Mouse (Mus musculus) frontal cortex, adult 2 months (tissue): ENCODE measurements around the gene Fads1. TPM values are rescaled to one million over a fixed set of nuclear protein-coding genes. Genes with fewer than 3 reads are reported as not detected.

Source experiments
- DNase-seq, 2 experiments: peaks; one replicate each; pipeline ENCODE4 v3.0.0; 2022; ENCODE audit warnings: low spot score in 1 of 2; ENCODE audit errors: extremely low spot score in 1 of 2
- polyA plus RNA-seq: library from polyadenylated mRNA; depleted of rRNA; stranded (reverse); fragments of >200 nt; gene quantifications from 2 replicates; pipeline ENCODE4 v1.2.3, GENCODE M21; 2012

The Fads1 gene
- polyA plus RNA-seq, 1 experiment = 200 TPM

DNA sequence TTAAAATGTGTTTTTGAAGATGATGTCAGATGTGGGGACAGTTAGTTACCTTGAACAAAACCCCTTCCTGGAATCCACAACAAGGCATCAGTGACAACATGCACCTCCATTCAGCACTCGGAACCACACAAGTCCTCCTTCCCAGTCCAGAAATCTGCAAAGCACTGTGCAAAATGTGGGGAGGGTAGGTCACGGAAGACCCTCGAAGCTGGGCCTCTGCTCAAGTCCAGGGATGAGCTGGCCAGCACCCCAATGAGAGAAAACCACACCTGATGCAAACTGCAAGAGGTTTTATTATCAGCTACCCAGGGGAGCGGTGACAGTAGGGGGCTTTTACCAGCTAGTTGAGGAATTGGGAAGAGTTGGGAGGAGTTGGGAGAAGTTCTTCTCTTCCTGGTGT lies 7.7 kb upstream of the Fads1 start:
- no peak for DNase-seq

DNA sequence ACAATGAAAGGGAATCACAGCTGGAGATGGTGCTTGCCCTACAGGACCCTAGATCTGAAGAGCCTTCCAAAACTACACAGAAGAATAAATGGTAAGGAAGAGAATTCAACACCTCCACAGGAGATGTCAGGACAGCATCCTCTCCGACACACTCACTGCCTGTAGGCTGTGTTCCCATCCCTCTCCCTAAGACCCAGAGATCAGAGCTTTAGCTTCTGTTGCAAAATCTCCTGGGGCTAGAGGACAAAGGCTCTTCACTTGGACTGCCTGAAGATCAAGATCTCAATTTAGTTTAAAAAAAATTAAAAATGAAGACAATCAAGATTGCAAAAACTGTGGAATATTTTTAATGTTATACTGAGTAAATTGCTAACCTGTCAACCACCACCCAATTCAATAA lies 6.2 kb upstream of the Fads1 start:
- no peak for DNase-seq

DNA sequence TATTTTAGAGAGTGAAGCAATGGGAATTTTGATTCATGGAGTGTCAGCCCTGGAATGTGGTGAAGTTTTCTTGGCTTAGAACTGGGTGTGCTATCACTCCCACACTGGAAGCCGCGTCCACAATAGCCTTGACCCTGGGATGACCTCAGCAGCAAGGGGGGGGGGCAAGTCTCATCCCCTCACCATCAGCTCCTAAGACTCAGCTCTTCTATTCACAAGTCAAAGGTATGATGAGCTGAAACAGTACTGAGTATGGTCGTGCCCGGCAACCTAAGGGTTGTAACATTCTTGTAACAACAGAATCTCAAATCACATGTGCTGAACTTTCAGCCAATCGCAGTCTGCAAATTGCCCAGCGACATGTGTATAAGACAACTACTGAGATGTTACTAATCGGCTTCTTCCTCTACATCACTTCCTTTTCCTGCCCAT lies 5.7 kb upstream of the Fads1 start:
- DNase-seq = no peak

DNA sequence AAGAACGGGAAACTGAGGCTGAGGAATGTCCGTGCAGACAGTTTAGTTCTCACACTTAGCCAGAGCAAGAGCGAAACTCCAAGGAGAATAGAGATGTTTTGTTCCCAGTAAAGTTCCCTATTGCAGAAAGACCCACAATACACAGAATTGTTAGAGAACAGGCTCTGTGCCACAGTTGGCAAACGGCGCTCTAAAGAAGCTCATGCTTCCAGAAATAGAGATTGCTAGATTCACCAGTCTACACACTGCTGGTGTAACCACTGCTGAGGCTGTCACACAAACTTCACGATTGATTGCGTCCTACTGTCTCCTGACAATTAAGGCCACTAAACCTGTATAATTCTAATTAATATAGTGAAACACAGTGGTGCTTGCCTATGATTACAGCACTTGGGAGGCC lies 1.5 kb upstream of the Fads1 start:
- DNase-seq = peak; percentile 50 to 65

DNA sequence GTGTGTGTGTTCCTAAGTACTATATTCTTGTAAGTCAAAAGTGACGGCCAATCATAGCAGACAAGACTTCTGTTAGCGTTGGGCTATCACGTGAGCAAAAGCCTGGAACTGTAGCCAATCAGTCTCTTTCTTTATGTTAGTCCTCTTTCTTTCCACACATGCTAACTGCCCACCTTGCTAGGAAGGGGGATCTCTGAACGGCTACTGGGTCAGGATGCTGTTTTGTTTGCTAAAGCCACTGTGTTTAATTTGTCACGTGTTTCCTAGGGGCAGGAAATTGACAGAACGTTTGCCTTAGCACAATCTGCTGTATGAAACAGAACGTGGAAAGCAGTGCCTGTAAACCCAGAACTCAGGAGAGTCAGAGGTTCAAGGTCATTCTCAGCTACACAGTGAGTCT lies 546 bp upstream of the Fads1 start:
- DNase-seq = no peak

DNA sequence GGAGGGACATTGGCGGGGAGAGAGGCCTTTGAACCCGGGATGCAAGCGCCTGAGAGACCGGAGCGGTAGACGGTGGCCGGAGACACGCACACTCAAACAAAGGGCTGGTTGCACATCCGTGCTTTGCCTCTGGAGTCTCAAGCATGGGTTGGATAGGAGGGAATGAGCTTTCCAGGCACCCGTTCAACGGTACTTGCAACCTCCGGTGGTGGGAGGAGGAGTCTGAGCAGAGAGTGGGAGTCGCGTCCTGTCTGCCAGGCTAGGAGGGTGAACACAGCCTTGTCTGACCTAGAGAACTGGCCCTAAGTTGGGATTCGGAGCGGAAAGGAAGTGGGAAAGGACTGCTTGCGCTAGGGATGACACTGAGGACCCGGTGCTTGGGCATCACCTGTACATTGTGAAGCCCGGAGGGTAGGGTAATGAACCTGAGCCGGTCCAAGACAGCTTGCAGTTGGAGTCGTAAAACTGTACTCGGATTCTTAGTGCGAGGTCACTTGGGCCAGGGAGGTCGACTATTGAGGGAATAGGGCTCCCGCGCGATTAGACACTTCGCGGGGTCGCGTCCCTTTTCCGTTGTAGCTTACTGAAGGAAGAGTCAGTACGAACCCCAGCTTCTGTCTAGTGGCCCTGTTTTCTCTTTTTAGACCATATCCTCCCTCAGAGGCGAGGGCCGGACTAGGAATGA lies 753 bp downstream of the Fads1 start:
- peak; percentile 79 to 87 for DNase-seq

DNA sequence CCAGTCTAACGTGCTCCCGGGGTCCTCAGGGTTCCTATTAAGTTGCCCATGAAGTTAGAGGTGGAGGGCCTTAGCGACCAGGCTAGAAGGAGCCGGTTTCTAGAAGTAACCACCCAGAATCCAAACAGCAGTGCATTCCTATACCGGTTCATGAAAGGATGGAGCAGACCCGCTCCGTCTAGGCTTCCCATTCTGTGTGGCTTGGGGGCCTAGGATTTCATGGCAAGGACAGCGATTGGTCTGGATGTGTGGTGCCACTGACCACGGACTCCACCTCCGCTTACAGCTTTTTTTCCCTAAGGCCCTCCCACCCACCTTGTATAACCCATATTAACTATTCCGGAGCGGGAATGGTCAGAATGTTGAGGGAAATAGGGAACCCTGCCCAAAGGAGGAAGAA lies 1.4 kb downstream of the Fads1 start:
- DNase-seq = peak in 1 of 2 experiments; percentile 35

DNA sequence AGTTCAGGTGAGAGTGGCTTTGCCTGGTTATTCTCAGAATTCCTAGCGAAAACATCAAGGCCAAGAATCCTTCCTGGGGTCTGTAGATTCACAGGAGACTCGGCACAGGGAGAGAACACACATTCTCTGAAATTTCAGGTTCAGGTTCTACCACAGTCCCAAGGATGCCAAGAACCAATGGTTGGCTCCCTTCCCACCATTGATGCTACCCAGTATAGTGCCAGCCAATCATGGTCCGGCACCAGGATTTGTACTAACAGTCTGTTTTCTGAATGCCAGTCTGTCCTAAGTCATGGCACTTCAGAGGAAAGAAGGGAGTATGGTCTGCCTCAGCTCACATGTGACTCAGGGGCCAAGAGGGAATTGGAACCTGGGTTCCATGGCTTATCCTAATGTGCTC lies 3.2 kb downstream of the Fads1 start:
- DNase-seq = no peak

DNA sequence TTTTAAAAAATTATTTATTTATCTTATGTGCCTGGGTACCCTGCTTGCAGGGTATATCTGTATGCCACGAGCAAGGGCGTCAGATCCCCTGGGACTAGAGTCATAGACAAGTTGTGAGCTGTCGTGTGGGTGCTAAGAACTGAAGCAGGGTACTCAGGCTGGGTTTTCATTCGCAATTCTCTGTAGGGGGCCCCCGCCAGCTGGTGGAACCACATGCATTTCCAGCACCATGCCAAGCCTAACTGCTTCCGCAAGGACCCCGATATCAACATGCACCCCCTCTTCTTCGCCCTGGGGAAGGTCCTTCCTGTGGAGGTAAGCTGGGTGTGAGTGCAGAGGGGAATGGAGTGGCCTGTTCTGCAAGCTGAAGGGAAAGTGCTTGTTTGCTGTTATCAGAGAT lies 3.9 kb downstream of the Fads1 start:
- DNase-seq = no peak

DNA sequence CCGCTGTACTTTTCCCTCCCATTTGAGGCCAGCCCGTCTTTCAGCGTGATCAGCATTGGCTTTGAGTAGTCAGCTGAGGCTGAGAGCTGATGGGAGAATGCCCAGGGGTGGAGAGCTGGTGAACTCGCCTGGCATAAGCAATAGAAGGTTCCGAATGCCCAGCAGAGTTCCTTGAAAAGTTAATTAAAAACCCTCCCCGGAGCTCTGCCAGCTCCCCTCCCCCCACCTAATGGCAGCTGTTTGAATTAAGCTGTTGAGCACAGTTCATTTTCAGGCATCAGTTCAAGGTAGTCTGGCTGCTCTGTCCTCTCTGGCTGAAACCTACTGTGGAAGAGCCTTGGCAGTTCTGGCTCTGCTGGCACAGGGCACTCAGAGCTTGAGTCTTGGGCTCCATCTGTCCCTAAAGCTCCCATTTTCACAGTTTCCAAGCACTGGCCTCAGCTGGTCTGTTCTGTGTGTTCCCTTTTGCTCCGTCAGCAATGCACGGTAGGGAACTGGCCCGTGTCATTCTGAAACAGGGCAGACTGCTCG lies 5.7 kb downstream of the Fads1 start:
- peak; percentile 69 to 75 for DNase-seq

DNA sequence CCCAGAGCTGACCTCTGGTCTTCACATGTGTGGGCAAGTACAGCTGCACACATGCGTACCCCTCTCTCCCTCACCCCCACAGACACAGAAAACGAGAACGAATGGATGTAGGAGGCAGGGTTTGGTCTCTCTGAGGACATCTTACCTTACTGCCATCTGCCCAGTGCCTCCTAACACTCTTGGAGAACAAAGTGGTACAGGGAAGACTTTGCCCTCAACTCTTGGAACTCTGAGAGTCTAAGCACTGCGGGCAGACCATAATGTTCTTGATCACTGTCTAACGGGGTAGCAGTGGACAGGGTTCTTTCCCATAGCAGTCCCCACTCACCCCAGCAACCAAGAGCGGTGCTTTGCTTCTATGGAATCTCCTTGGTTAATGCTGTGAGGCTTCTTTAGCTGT lies 6.3 kb downstream of the Fads1 start:
- no peak for DNase-seq

DNA sequence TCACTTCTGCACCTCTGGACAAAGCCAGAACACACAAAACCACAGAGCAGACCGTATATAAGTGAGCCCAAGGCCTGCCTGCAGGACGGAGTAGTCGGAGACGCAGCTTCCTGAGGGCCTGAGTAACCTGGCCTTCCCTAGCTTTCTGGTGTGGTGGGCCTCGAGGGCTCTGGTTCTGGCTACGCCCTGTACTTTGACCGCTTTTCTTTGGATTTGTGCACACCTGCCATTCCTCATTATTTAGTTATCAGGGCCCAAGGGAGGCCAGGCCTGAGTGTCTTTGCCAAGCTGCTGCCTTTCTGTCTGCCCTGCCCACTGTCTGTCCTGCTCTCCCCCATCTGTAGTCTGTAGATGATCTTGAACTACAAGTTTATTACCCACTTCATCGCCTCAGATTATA lies 7.3 kb downstream of the Fads1 start:
- no peak for DNase-seq

DNA sequence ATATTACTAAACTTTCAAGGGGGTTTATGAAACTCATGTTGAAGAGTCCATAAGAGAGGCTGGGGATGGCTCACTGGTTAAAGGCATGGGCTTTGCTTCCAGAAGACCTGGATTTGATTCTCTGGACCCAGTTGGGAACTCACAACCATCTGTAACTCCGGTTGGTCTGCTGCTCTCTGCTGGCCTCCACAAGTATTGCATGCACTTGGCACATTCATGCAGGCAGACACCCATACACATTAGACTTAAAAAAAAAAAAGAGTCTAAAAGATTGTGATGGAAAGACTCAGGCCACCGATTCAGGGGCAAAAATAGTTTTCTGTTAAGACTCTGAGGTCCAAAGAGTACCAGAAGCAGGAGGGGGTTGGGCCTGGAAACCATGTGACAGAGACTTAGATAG lies 8.1 kb downstream of the Fads1 start:
- peak in 1 of 2 experiments; percentile 84 for DNase-seq

DNA sequence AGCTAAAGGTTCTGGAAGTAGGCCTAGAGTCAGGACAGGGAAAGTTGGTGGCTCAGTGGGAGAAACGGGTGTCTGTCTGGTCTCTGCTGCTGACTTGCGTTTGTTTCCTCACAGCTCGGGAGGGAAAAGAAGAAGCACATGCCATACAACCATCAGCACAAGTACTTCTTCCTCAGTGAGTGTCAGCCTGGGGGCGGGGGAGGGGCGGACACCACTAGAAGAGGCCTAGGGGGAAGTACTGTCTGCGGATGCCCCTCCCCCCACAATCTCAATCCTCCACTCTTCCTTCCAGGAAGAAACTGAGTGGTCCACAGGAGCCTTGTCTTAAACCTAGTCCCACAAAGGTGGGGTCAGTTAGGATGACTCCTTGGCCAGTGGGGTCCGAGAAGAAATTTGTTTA lies 8.6 kb downstream of the Fads1 start:
- no peak for DNase-seq

DNA sequence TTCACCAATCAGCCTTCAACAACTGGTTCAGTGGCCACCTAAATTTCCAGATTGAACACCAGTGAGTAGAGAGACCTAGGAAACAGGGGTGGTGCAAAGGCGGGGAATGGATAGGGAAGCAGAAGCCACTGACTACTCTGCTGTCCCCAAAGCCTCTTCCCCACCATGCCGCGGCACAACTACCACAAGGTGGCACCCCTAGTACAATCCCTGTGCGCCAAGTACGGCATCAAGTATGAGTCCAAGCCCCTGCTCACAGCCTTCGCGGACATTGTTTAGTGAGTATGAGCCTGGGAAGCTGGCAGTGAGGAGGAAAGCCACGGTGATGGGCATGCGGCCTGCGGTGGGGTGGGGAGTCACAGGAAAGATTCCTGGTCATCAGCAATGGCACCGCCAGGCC lies 11.6 kb downstream of the Fads1 start:
- DNase-seq = no peak

DNA sequence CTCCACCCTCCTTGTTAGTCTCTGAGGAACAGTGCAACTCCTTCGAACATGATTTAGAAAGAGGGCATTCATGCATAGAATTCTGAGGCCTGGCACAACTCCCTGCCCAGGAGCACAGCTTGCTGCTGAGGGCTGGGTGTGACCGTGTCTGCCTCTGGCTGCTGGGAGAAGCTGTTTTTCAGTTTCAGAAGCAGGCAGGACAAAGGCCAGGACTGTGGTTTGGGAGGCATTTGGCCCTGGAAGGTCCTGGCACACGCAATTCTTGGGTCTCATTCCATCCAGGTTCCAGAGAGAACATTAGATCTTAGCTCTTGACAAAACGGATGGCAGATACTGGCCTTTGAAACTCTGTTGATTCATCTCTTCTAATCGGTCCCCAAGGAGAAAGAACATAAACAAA lies 12.6 kb downstream of the Fads1 start:
- DNase-seq = no peak

DNA sequence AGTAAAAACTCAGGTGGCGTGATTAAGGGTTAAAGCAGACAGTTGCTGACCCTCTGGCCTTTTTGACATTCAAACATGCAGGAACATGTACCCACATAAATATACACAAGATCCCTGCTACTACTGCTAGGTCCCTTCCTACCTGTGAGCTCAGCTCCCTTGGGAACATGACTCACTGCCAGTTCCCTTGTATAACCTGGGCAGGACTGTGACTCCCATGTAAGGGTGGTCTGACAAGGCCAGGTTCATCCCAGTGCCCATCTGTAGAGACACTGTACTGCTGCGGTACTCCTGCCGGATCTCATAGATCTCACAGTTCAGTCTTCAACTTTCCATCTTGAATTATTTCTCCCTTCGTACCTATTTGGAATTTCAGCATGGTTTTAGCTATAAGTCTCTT lies 14.4 kb downstream of the Fads1 start:
- no peak for DNase-seq

DNA sequence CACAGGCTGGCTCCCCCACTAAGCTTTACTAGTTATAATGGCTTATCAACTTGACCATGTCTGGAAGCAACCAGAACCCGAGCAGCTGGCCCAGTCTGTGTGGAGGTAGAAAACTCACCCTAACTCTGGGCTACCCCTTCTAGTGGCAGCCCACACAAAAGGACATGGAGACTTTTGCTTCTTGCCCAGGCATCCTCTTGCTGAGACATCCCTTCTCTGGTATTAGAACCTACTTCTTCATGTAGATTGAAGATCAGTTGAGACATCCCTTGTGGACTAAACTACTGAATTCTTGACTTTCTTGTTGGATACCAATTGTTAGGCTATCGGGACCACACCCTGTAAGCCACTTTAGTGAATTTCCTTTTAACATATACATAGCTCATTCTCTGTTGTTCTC lies 15.6 kb downstream of the Fads1 start:
- no peak for DNase-seq

DNA sequence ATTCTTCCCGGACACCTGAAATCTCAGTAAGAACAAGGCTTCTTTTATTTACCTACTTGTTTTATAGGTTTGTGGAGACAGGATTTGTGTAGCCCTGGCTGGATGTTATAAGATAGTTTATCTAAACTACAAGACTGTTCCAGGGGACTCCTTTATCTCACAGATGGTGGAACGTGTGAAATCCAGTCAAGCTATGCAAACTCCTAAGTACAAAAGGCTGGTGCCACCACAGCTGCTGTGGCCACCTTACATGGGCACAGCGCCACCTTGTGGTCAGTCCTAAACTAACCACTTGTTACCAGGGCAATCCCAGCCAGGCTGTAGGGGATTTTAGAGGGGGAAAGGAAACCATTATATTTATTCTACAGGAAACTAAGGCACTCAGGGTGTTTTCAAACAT lies 16.0 kb downstream of the Fads1 start:
- DNase-seq = peak; percentile 41 to 90

DNA sequence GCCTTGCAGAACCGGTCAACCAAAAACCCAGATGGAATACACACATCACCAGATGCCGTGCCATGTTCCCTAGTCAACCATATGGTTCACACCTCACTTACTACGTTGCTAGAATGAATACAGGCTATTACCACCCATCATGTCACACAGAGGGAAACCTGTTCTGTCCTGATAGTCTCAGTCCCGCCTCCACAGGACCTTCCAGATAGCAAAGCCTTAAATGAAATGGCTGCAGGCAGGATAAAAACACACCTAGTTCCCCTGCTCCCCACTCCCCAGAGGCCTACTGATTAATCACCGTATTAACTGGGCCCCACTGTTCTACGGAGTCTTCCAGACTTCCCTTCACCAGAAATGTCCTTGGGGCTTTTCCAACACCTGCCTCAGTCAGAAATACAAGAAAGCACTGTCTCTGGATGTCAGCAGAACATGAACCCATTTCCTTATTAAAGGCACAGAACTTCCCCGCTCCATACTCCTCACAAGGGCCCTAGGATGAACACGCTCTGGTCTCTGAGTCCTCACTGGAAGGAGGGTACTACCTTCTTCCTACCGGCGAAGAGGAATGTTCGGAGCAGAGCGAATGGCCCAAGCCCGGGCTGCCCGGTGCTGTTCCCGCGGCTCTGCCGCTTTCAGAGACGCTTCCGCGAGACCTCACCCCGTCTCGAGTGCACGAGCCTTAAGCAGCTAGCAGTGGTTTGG lies 20.6 kb downstream of the Fads1 start:
- no peak for DNase-seq

DNA sequence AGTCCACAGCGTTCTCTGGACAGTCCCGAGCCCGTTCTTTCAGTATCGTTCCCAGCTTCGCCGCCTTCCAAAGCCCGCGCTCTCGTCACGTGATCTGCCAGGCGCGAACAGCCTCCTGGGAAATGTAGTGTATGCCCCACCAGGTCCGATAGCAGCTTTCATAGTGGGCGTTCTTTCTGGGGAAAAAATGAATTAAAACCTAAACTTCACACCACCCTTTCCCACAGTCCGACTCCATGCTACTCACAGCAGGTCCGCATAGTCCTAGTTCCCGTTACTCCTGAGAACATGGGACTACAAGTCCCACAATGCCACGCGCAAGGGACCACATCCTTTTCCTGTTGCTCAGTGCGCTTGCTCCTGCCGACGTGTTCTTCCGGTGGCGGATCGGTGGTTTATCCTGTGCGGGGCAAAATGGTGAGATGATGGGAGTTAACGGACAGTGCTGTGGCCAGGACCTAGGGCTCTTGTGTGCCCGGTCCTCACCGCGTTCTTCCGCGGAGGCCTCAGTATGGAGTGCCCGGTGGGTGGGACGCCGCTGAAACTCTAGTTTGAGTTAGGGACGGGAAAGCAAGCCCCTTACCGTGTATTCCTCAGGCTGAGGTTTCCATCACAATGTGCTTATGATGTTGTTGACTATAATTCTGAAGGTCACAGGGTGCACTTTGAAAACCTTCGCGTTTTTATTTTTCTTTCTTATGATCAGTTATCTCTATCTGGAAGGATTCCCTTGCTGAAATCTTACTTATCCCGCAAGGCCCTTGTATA lies 21.3 kb downstream of the Fads1 start, which contains the start of the genes Tmem258 and Fen1:
Gene Tmem258, plus strand, starts transcription at position 167 of the 768 bp plus-strand sequence.
Gene Fen1, minus strand, starts transcription at position 322 of the 768 bp plus-strand sequence.
- DNase-seq = peak; percentile 85 to 94
